Mouse (Mus musculus) embryonic facial prominence, embryonic 11.5 days (tissue): ENCODE measurements around the gene Ldlrad1. TPM values are rescaled to one million over a fixed set of nuclear protein-coding genes. Genes with fewer than 3 reads are reported as not detected.

Experiments
- ATAC-seq: fragments of 200-750 bp; cut with Nextera tagmentation; replicated peaks from 2 replicates; pipeline ENCODE4 v1.8.0; 2017; ENCODE audit warnings: low read depth; ENCODE audit not compliant: insufficient number of reproducible peaks, low FRiP score, low TSS enrichment
- DNase-seq: peaks from one replicate; pipeline ENCODE4 v3.0.0-alpha.2; 2015; ENCODE audit warnings: low spot score
- H3K27ac ChIP-seq: fragments of 300-500 bp; sonication (generic); replicated peaks from 2 replicates; pipeline ENCODE4 v1.5.1; 2014; ENCODE audit warnings: mild to moderate bottlenecking, low read depth, low read length, control low read depth
- H3K27me3 ChIP-seq: fragments of 300-500 bp; sonication (generic); 2 replicates; pipeline ENCODE4 v1.6.1; 2014; ENCODE audit warnings: mild to moderate bottlenecking, low read length, moderate library complexity, mixed read lengths; ENCODE audit not compliant: control insufficient read depth, insufficient read depth
- H3K36me3 ChIP-seq: fragments of 300-500 bp; sonication (generic); replicated peaks from 2 replicates; pipeline ENCODE4 v1.6.1; 2014; ENCODE audit warnings: low read depth, mild to moderate bottlenecking, low read length, moderate library complexity, mixed read lengths; ENCODE audit not compliant: control insufficient read depth, insufficient read depth
- H3K4me1 ChIP-seq: fragments of 300-500 bp; sonication (generic); 2 replicates; pipeline ENCODE4 v1.6.1; 2014; ENCODE audit warnings: low read length, mixed read lengths; ENCODE audit not compliant: control insufficient read depth, insufficient read depth
- H3K4me2 ChIP-seq: fragments of 300-500 bp; sonication (generic); 2 replicates; pipeline ENCODE4 v1.6.1; 2014; ENCODE audit warnings: low read depth, mild to moderate bottlenecking, control low read depth, low read length, moderate library complexity
- H3K4me3 ChIP-seq: fragments of 300-500 bp; sonication (generic); 2 replicates; pipeline ENCODE4 v1.5.1; 2014; ENCODE audit warnings: low read depth, low read length, control low read depth
- H3K9ac ChIP-seq: fragments of 300-500 bp; sonication (generic); replicated peaks from 2 replicates; pipeline ENCODE4 v1.6.1; 2014; ENCODE audit warnings: mild to moderate bottlenecking, control low read depth, low read length
- H3K9me3 ChIP-seq: fragments of 300-500 bp; sonication (generic); replicated peaks from 2 replicates; pipeline ENCODE4 v1.6.1; 2016; ENCODE audit warnings: mild to moderate bottlenecking, low read length, inconsistent platforms, mixed read lengths; ENCODE audit not compliant: control insufficient read depth
- WGBS: fragments of 180-500 bp; shearing (Covaris S2); extraction: QIAGEN DNeasy Blood & Tissue Kit; methylation state at CpG from one replicate; pipeline ENCODE4 v1.1.7; 2014; 5-methylcytosine and 5-hydroxymethylcytosine counted together
- polyA plus RNA-seq: library from polyadenylated mRNA; unstranded; fragments of >200 nt; fragmentation: Nextera tagmentation; extraction: Ambion mirVana; gene quantifications from 2 replicates; pipeline ENCODE4 v1.2.1, GENCODE M21; 2014

Gene Ldlrad1
- polyA plus RNA-seq, 1 experiment from 2014 or later: not detected

GRCm38 (mm10) chr4:107253125-107254091 lies 44.4 kb downstream of the Ldlrad1 start, which contains the start of the genes Lrrc42 and Hspb11:
Gene Lrrc42 (minus strand): TSS chr4:107253532.
Gene Hspb11 (plus strand): TSS chr4:107253593.
- Histone ChIP-seq H3K4me1 (no peaks in the 10 kb centered on the region), H3K4me3 (peak within 1 kb of the TSS; percentile 84), H3K27ac (peak within 1 kb of the TSS; percentile 41; the same call in 1 of the 2 replicates), H3K9ac (peak within 1 kb of the TSS; percentile 80), H3K27me3 (no peaks in the 10 kb centered on the region), H3K4me2 (peak within 1 kb of the TSS; percentile 67), H3K36me3 (no peaks in the 10 kb centered on the region), H3K9me3 (no peaks in the 10 kb centered on the region)
- DNase-seq (peak; percentile 96), ATAC-seq (peak; percentile 92)
- WGBS: under 1% methylated on average over 93 of the region's 101 CpGs

- Histone ChIP-seq H3K36me3 (no peaks in the 10 kb centered on the region), H3K27me3 (no peaks in the 10 kb centered on the region), H3K4me3 (peak overlapping the region; percentile 84), H3K4me1 (no peaks in the 10 kb centered on the region), H3K9me3 (no peaks in the 10 kb centered on the region), H3K27ac (no peak overlapping the region), H3K9ac (peak overlapping the region; percentile 80), H3K4me2 (peak overlapping the region; percentile 49)
- ATAC-seq: no peak
- DNase-seq: peak; percentile 23
- WGBS: 16% methylated on average over 3 of the region's 3 CpGs
These were observed 45.4 kb downstream of the Ldlrad1 start for GRCm38 (mm10) chr4:107254414-107254813.

- Histone ChIP-seq H3K4me1 (no peaks in the 10 kb centered on the region), H3K4me3 (no peak overlapping the region), H3K9me3 (no peaks in the 10 kb centered on the region; the same call in 1 of the 2 replicates), H3K9ac (no peak overlapping the region), H3K27me3 (no peaks in the 10 kb centered on the region), H3K36me3 (no peaks in the 10 kb centered on the region), H3K27ac (no peak overlapping the region), H3K4me2 (no peak overlapping the region)
- no peak for DNase-seq
- WGBS: 64% methylated on average over 4 of the region's 4 CpGs
- ATAC-seq: no peak
These were observed 51.0 kb downstream of the Ldlrad1 start for GRCm38 (mm10) chr4:107260001-107260400.

Other genes starting within 250 kb of the Ldlrad1 start
- gene Mrpl37, start 142.3 kb upstream of the Ldlrad1 start, polyA plus RNA-seq: 120 and 122 TPM in 2 replicates
- 5.5 and 5.6 TPM in 2 replicates for gene Cyb5rl, start 142.2 kb upstream of the Ldlrad1 start, polyA plus RNA-seq
- not detected in 2 replicates for gene Cdcp2, start 112.3 kb upstream of the Ldlrad1 start, polyA plus RNA-seq
- gene Tmem59, start 30.8 kb upstream of the Ldlrad1 start, polyA plus RNA-seq: 370 and 373 TPM in 2 replicates
- gene Tceanc2, start 30.1 kb upstream of the Ldlrad1 start, polyA plus RNA-seq: 24.6 and 29.8 TPM in 2 replicates
- 101 and 105 TPM in 2 replicates for gene Lrrc42, start 44.4 kb downstream of the Ldlrad1 start, polyA plus RNA-seq
- 27.5 and 37.7 TPM in 2 replicates for gene Hspb11, start 44.4 kb downstream of the Ldlrad1 start, polyA plus RNA-seq
- gene Dio1, start 98.0 kb downstream of the Ldlrad1 start, polyA plus RNA-seq: not detected in 2 replicates
- gene Yipf1, start 105.2 kb downstream of the Ldlrad1 start, polyA plus RNA-seq: 51.8 and 53.6 TPM in 2 replicates
- gene Ndc1, start 158.6 kb downstream of the Ldlrad1 start, polyA plus RNA-seq: 56.0 and 61.7 TPM in 2 replicates
- 7.7 and 8.4 TPM in 2 replicates for gene Glis1, start 225.4 kb downstream of the Ldlrad1 start, polyA plus RNA-seq